Mouse (Mus musculus): ENCODE data around the gene Ccs.

- TF ChIP-seq POLR2A (IDR thresholded peaks at IDR 0.05; ENCODE audit: borderline replicate concordance, insufficient read depth, low read length) (no peak), CTCF (IDR thresholded peaks at IDR 0.05; ENCODE audit: borderline replicate concordance, insufficient read depth, low read depth, low read length) (no peak)
Measured at GRCm38 (mm10) chr19:4865147-4865546, 26.0 kb upstream of the Ccs start.

All from cerebellum, adult 2 months (tissue).